Mouse (Mus musculus) stomach, embryonic 16.5 days (tissue): ENCODE data around the gene Smarcd3. TPM values are rescaled to one million over a fixed set of nuclear protein-coding genes. Genes with fewer than 3 reads are reported as not detected.

Source experiments
- ATAC-seq: fragments of 200-750 bp; cut with Nextera tagmentation; 2 replicates; pipeline ENCODE4 v1.8.0; 2017; ENCODE audit warnings: moderate number of reproducible peaks, moderate TSS enrichment; ENCODE audit not compliant: insufficient read depth, low FRiP score
- H3K27ac ChIP-seq: fragments of 300-500 bp; sonication (generic); 2 replicates; pipeline ENCODE4 v1.5.1; 2014; ENCODE audit warnings: low read length
- H3K27me3 ChIP-seq: fragments of 300-500 bp; sonication (generic); 2 replicates; pipeline ENCODE4 v1.6.1; 2014; ENCODE audit warnings: low read length, control low read depth, mixed read lengths; ENCODE audit not compliant: control insufficient read depth, insufficient read depth
- H3K36me3 ChIP-seq: fragments of 300-500 bp; sonication (generic); 2 replicates; pipeline ENCODE4 v1.6.1; 2014; ENCODE audit warnings: low read length; ENCODE audit not compliant: control insufficient read depth, insufficient read depth
- H3K4me1 ChIP-seq: fragments of 300-500 bp; sonication (generic); 2 replicates; pipeline ENCODE4 v1.6.1; 2014; ENCODE audit warnings: low read length, control low read depth, mixed read lengths; ENCODE audit not compliant: control insufficient read depth, insufficient read depth
- H3K4me2 ChIP-seq: fragments of 300-500 bp; sonication (generic); 2 replicates; pipeline ENCODE4 v1.6.1; 2014; ENCODE audit warnings: low read depth, low read length, mixed read lengths
- H3K4me3 ChIP-seq: fragments of 300-500 bp; sonication (generic); replicated peaks from 2 replicates; pipeline ENCODE4 v1.5.1; 2014; ENCODE audit warnings: mild to moderate bottlenecking, low read length
- H3K9ac ChIP-seq: fragments of 300-500 bp; sonication (generic); 2 replicates; pipeline ENCODE4 v1.6.1; 2014; ENCODE audit warnings: low read length
- H3K9me3 ChIP-seq: fragments of 300-500 bp; sonication (generic); replicated peaks from 2 replicates; pipeline ENCODE4 v1.6.1; 2016; ENCODE audit warnings: low read length, control low read depth; ENCODE audit not compliant: control insufficient read depth
- WGBS: fragments of 180-500 bp; shearing (Covaris S2); extraction: QIAGEN DNeasy Blood & Tissue Kit; methylation state at CpG from one replicate; pipeline ENCODE4 v1.1.7; 2014; 5-methylcytosine and 5-hydroxymethylcytosine counted together
- polyA plus RNA-seq: library from polyadenylated mRNA; unstranded; fragments of >200 nt; fragmentation: Nextera tagmentation; extraction: Ambion mirVana; gene quantifications from 2 replicates; pipeline ENCODE4 v1.2.1, GENCODE M21; 2015

The Smarcd3 gene
- polyA plus RNA-seq, 1 experiment from 2014 or later = 17.1 TPM

DNA sequence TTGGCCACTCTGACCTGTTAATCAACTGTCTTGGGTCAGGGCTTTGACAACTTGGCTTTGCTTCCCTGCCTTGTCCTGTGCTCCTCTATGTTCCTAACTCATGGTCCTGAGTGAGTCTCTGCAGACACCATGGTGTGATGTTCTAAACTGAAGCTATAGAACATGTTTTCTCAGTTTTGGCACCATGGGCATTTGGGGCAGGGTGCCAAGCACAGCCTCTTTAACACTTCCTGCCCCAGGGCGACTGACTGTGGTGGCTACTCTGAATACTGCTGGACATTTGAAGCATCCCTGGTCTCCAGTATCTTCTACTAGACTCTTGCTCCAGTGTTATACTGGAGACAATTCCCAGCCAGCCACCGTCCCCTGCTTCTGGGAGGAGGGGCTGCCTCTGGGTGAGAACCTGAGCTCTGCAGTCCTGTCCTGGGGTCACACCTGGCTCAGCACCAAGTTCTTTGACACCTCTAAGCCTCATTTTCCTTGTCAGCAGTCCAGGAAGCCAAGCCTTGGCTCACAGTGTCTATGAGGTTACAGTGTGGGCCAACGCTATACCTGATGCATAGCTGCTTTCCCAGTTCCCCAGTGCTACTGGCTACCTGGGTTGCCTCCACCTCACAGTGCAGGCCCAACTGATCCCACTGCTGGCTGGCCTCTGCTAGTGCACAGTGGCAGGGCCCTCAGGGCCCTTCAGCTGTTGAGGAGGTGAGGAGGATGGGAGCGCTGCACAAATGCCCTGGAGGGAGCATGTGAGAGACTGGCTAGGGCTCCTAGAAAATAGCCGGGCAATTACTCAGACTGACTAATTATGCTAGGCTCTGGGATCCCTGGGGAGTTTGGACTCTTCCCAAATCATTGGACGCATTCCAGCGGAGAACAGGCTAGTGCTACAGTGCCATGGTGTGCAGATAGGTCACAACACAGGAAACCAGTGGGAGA lies 12.6 kb downstream of the Smarcd3 start:
- no peaks in the 10 kb centered on the region for H3K36me3 ChIP-seq
- no peak overlapping the region for H3K4me2 ChIP-seq
- H3K4me3 ChIP-seq = no peak overlapping the region
- H3K9me3 ChIP-seq = no peaks in the 10 kb centered on the region
- peak; percentile 9; the same call in 1 of the 2 replicates for ATAC-seq
- no peaks in the 10 kb centered on the region for H3K27me3 ChIP-seq
- H3K9ac ChIP-seq = no peak overlapping the region
- 54% methylated on average over 7 of the region's 7 CpGs for WGBS
- H3K27ac ChIP-seq = no peak overlapping the region
- peaks cover 2% of the 10 kb centered on the region for H3K4me1 ChIP-seq

DNA sequence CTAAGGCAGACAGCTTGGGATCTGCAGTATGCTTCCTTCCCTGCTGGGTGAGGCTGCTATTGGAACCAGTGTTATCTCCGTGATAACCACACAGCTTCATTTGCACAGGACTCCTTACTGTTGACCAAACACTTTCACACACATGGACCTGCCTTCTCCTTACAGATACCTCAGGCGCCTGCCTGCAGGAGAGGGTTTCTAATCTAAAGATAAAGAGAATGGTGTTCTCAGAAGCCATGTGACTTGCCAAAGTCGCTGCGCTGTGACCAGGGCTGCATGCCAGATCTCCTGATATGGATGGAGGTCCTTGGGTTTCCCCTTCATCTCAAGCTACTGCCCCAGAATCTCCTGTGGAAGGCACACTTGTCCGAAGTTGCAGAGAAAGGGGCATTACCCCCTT lies 14.8 kb downstream of the Smarcd3 start:
- Histone ChIP-seq H3K27ac (no peak overlapping the region), H3K4me1 (peaks cover 18% of the 10 kb centered on the region), H3K27me3 (no peaks in the 10 kb centered on the region), H3K9ac (no peak overlapping the region), H3K4me3 (no peak overlapping the region), H3K9me3 (no peaks in the 10 kb centered on the region), H3K36me3 (no peaks in the 10 kb centered on the region), H3K4me2 (no peak overlapping the region)
- WGBS = 24% methylated on average over 5 of the region's 5 CpGs
- ATAC-seq = no peak

DNA sequence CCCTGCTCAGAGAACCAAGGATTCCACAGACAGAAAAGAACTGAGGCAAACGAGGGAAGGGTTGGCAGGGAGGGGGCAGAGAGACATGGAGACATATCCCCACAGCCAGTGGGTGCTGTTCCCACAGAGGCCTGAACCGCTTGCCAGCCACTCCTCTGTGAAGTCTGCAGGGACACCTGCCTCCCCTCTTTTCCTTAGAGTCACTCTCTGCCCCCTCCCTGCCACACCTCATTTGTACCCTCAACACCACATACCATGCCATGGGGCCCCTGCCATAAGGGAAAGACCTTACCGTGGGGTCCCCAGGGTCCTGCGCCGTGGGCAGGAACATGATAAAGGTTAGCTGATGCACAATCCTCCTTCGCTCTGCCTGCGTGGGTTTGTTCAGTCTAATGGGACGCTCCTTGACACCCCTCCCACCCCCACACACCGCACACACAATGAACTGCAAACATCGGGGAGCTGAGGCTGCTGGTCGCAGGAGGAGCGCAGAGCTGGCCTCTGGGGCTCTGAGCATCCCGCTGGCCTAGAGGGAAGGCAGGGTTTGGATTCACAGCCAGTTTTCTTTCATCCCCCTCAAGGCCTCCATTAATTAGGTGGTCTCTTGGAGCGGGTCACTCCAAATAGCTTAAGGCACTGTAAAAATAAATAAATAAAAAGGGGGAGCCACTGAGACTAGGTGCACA lies 18.1 kb downstream of the Smarcd3 start:
- Histone ChIP-seq H3K36me3 (no peaks in the 10 kb centered on the region), H3K4me1 (peaks cover 35% of the 10 kb centered on the region), H3K9ac (peak overlapping the region; percentile 93), H3K9me3 (no peaks in the 10 kb centered on the region), H3K27ac (peak overlapping the region; percentile 100), H3K4me2 (peak overlapping the region; percentile 83), H3K27me3 (no peaks in the 10 kb centered on the region), H3K4me3 (0 out of 2 replicates have a peak overlapping the region, but pooled peaks have one; percentile 68)
- WGBS = 30% methylated on average over 14 of the region's 14 CpGs
- no peak for ATAC-seq

DNA sequence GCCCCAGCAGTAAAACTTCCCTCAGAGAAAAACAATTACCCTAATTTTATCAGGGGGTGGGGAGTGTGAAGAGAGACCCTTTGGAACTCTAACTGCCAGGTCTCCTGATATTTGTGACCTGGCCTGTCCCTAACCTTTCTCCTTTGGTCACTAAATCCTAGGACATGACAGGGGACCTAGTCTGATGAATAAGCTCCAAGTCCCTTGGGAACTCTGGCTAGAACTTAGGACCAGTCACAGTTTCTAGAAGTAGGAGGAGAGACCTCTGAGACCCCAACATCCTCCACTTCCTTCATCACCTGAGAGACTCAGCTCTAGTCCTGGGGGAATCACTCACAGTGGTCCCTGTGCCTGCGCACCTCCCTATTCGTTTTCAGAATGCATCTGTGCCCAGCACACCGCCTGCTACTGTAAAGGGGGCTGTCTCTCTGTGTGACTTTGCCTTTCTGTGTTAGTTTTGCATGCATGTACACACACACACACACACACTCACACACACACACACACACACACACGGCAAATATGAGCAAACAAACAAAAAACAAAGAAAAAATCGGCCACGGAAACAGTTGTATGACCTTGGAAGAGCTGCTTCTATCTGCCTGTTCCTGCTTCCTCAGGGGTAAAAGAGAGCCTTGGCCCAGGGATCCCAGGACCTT lies 18.8 kb downstream of the Smarcd3 start:
- Histone ChIP-seq H3K27ac (peak overlapping the region; percentile 100), H3K9me3 (no peaks in the 10 kb centered on the region), H3K9ac (peak overlapping the region; percentile 93), H3K4me2 (peak overlapping the region; percentile 83), H3K36me3 (no peaks in the 10 kb centered on the region), H3K4me3 (peak overlapping the region; percentile 68), H3K27me3 (no peaks in the 10 kb centered on the region), H3K4me1 (peaks cover 41% of the 10 kb centered on the region)
- no peak for ATAC-seq
- 17% methylated on average over 6 of the region's 6 CpGs for WGBS

DNA sequence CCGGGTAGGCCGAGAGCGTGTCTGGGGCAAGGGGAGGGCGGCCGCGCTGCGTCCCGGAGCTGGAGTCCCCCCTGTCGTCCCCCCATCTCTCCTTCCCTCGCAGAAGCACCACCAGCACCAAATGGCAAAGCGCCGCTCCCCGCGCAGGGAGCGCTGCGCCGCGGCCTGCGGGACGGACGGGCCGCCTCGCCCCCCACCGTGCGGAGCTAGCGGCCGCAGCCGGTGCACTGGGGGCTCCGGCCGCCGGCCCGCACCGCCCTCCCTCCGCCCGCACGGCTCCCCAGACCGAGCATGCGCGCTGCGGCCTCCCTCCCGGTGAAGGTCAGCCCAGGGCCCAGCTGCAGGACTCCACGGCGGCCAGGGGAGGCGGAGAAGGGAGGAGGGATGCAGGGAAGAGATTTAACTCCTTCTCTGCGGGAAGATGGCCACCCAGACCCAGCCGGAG lies 19.5 kb downstream of the Smarcd3 start:
- WGBS = under 1% methylated on average over 46 of the region's 46 CpGs
- Histone ChIP-seq H3K4me3 (peak overlapping the region; percentile 68), H3K4me1 (peaks cover 46% of the 10 kb centered on the region), H3K4me2 (peak overlapping the region; percentile 83), H3K27ac (peak overlapping the region; percentile 100), H3K27me3 (no peaks in the 10 kb centered on the region), H3K9me3 (no peaks in the 10 kb centered on the region), H3K9ac (peak overlapping the region; percentile 93), H3K36me3 (no peaks in the 10 kb centered on the region)
- ATAC-seq = peak; percentile 82

DNA sequence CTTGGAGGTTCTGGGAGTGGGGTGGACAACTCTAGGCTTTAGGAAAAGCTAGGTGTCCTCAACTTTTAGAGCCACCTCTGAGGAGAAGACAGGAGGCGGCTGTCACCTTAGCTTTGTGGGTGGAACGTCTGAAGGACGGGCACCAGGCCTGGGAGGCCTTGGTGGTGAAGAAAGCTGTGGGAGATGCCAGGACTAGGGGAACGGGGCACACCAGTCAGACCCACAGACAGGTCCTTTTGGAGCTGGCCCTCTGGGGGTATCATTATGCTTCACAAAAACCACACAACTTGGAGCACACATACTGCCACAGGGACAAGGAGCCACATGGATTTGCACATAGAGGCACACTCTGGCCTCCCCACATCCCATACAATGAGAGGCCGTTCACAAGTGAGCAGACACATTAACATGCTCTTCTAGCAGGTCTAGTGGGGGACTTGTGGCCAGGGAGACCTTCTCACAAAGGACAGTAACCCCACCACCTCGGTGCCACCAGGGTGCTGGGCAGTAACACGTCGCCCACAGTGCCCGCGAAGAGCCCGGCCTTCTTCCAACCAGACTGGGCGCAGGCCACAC lies 20.0 kb downstream of the Smarcd3 start:
- Histone ChIP-seq H3K27me3 (no peaks in the 10 kb centered on the region), H3K4me3 (peak overlapping the region; percentile 68), H3K9me3 (no peaks in the 10 kb centered on the region), H3K36me3 (no peaks in the 10 kb centered on the region), H3K4me2 (peak overlapping the region; percentile 83), H3K27ac (peak overlapping the region; percentile 100), H3K4me1 (peaks cover 46% of the 10 kb centered on the region), H3K9ac (peak overlapping the region; percentile 93)
- WGBS = 18% methylated on average over 12 of the region's 12 CpGs
- ATAC-seq = no peak

DNA sequence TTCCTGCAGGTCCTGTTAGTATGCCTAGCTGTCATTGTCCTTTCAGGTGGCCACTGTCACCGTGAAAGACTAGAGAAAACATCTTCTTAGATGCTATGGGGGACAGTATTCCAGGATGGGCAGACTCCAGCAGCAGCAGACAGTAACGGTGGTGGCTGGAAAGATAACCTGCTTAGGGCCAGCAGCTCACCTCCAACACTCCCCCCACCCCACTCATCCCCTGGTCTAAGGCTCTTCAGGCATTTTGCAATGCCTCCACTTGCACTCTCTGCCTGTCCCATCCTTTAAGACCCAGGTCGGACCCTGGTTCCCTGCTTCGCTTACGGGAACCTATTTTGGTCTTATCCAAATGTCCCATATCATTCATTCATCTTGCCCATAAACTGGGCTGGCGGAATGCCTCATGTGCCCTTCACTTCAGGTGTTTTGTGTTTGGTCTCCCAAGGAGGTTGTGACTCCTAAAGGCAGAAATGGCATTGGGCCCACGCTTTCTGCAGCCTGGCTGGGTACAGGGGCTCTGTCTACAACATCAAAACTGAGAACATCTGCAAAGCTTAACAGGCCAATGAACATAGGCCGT lies 20.7 kb downstream of the Smarcd3 start:
- Histone ChIP-seq H3K4me3 (peak overlapping the region; percentile 70), H3K27ac (peak overlapping the region; percentile 100), H3K9ac (peak overlapping the region; percentile 93), H3K27me3 (no peaks in the 10 kb centered on the region), H3K36me3 (no peaks in the 10 kb centered on the region), H3K4me2 (peak overlapping the region; percentile 90), H3K9me3 (no peaks in the 10 kb centered on the region), H3K4me1 (peaks cover 52% of the 10 kb centered on the region)
- no peak for ATAC-seq
- 57% methylated on average over 8 of the region's 8 CpGs for WGBS

DNA sequence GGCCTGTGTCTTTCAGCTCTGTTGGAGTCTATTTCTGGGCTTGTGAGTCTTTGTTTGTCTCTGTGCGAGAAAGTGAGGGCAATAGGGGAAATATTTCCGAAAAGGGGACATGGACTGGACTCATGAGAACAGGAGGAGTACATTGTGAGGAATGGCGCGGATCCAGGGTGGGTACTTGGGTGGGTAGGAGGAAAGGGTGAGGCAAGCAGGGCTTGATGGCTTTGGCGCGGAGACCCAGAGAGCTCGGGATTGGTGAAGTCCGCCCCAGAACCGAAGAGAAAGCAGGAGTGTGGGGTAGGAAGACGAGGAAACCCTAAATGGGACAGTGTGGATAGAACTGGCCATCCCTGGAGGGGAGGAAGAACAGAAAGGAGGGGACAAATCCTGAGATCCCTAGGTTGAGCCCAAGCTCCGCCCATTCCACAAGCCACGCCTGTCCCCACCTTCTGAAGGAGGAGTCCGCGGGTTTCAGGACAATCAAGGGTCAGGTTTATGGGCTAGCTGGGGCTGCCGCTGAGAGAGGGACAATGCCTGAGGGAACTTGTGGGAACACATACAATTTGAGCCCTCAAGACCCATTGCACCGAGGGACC lies 21.4 kb downstream of the Smarcd3 start:
- Histone ChIP-seq H3K9me3 (no peaks in the 10 kb centered on the region), H3K27ac (peak overlapping the region; percentile 100), H3K4me2 (peak overlapping the region; percentile 90), H3K27me3 (no peaks in the 10 kb centered on the region), H3K36me3 (no peaks in the 10 kb centered on the region), H3K4me3 (peak overlapping the region; percentile 70), H3K4me1 (peaks cover 59% of the 10 kb centered on the region), H3K9ac (peak overlapping the region; percentile 96)
- ATAC-seq = peak; percentile 80
- 1% methylated on average over 16 of the region's 16 CpGs for WGBS
